Mouse (Mus musculus) CH12.LX (cell line): ENCODE measurements around the gene Ston1. TPM values are rescaled to one million over a fixed set of nuclear protein-coding genes. Genes with fewer than 3 reads are reported as not detected.

Source experiments
- DNase-seq: peaks from one replicate; pipeline ENCODE4 v3.0.0-alpha.2; 2013; ENCODE audit errors: extremely low read depth
- H3K27ac ChIP-seq: 2 replicates; pipeline ENCODE4 v1.5.1; 2012; ENCODE audit warnings: low read depth, mild to moderate bottlenecking, control low read depth, moderate library complexity; ENCODE audit not compliant: insufficient read depth
- H3K27me3 ChIP-seq: replicated peaks from 2 replicates; pipeline ENCODE3; 2012; ENCODE audit warnings: inconsistent platforms
- H3K36me3 ChIP-seq, 2 experiments: replicated peaks in 1 of 2; 2 replicates each; pipeline versions ENCODE3 to v1.6.1; 2012; ENCODE audit warnings: inconsistent platforms in 1 of 2, low read length in 1 of 2, mild to moderate bottlenecking in 1 of 2, mixed read lengths in 1 of 2, moderate library complexity in 1 of 2; ENCODE audit not compliant: control insufficient read depth in 1 of 2, insufficient read depth in 1 of 2
- H3K4me1 ChIP-seq, 2 experiments: 2 replicates each; pipeline ENCODE4 v1.6.1; 2012; ENCODE audit warnings: inconsistent platforms in 1 of 2, moderate library complexity in 1 of 2; ENCODE audit not compliant: insufficient read depth in 2 of 2, control insufficient read depth in 1 of 2
- H3K4me2 ChIP-seq: 2 replicates; pipeline ENCODE4 v1.6.1; 2012; ENCODE audit warnings: low read depth, mild to moderate bottlenecking, control low read depth; ENCODE audit not compliant: poor library complexity, insufficient read depth, severe bottlenecking
- H3K4me3 ChIP-seq, 3 experiments: fragments of 150-350 bp in 1 of 3; sonication (generic) in 1 of 3; replicated peaks in 1 of 3; 2 replicates each; pipeline versions ENCODE3 to v1.5.1; 2011 to 2012; ENCODE audit warnings: low read depth in 2 of 3, low read length in 2 of 3, mild to moderate bottlenecking in 2 of 3, moderate library complexity in 2 of 3, control low read depth in 1 of 3, improper control_type of control experiment in 1 of 3, inconsistent platforms in 1 of 3, mixed read lengths in 1 of 3; ENCODE audit not compliant: poor library complexity in 1 of 3
- H3K79me2 ChIP-seq: replicated peaks from 2 replicates; pipeline ENCODE4 v1.6.1; 2012; ENCODE audit warnings: mild to moderate bottlenecking, moderate library complexity; ENCODE audit not compliant: control insufficient read depth, poor library complexity, insufficient read depth, severe bottlenecking; ENCODE audit errors: extremely low read depth
- H3K9ac ChIP-seq: 2 replicates; pipeline ENCODE4 v1.6.1; 2012; ENCODE audit warnings: low read depth, mild to moderate bottlenecking, control low read depth, moderate library complexity; ENCODE audit not compliant: insufficient read depth
- H3K9me3 ChIP-seq: replicated peaks from 2 replicates; pipeline ENCODE3; 2012; ENCODE audit warnings: low read length, inconsistent platforms, mixed read lengths
- BHLHE40 ChIP-seq: IDR thresholded peaks from 2 replicates; pipeline ENCODE4 v1.6.1; 2011; ENCODE audit warnings: mild to moderate bottlenecking, low read depth, low read length, improper control_type of control experiment
- CHD1 ChIP-seq: IDR thresholded peaks from 2 replicates; pipeline ENCODE4 v1.6.1; 2012; ENCODE audit warnings: low read depth, low read length, improper control_type of control experiment, inconsistent platforms
- E2F4 ChIP-seq: IDR thresholded peaks from 2 replicates; pipeline ENCODE4 v1.6.1; 2011; ENCODE audit warnings: low read depth, low read length, improper control_type of control experiment; ENCODE audit not compliant: insufficient replicate concordance
- EP300 ChIP-seq: IDR thresholded peaks from 2 replicates; pipeline ENCODE4 v1.6.1; 2011; ENCODE audit warnings: low read length, improper control_type of control experiment
- ETS1 ChIP-seq: conservative IDR thresholded peaks from 2 replicates; pipeline ENCODE4 v1.6.1; 2012; ENCODE audit warnings: low read depth, mild to moderate bottlenecking, inconsistent platforms, low read length, improper control_type of control experiment, moderate library complexity
- IRF4 ChIP-seq: IDR thresholded peaks from 2 replicates; pipeline ENCODE4 v1.6.1; 2014; ENCODE audit warnings: low read depth, mild to moderate bottlenecking, inconsistent platforms, low read length, improper control_type of control experiment
- MAFK ChIP-seq: IDR thresholded peaks from 2 replicates; pipeline ENCODE4 v1.6.1; 2011; ENCODE audit warnings: low read length, improper control_type of control experiment; ENCODE audit not compliant: insufficient replicate concordance
- MAX ChIP-seq: IDR thresholded peaks from 2 replicates; pipeline ENCODE4 v1.6.1; 2011; ENCODE audit warnings: low read length, improper control_type of control experiment
- MEF2A ChIP-seq: IDR thresholded peaks from 2 replicates; pipeline ENCODE4 v1.6.1; 2014; ENCODE audit warnings: low read depth, mild to moderate bottlenecking, inconsistent platforms, low read length, improper control_type of control experiment, borderline replicate concordance
- MXI1 ChIP-seq: IDR thresholded peaks from 2 replicates; pipeline ENCODE4 v1.6.1; 2011; ENCODE audit warnings: mild to moderate bottlenecking, low read depth, low read length, improper control_type of control experiment
- NELFE ChIP-seq: IDR thresholded peaks from 2 replicates; pipeline ENCODE4 v1.6.1; 2011; ENCODE audit warnings: low read depth, low read length, improper control_type of control experiment
- POLR2A ChIP-seq: IDR thresholded peaks from 2 replicates; pipeline ENCODE4 v1.6.1; 2011; ENCODE audit warnings: low read depth, mild to moderate bottlenecking, improper control_type of control experiment, low read length
- POLR2AphosphoS2 ChIP-seq: IDR thresholded peaks from 2 replicates; pipeline ENCODE4 v1.6.1; 2011; ENCODE audit warnings: low read depth, low read length, improper control_type of control experiment
- RAD21 ChIP-seq: IDR thresholded peaks from 2 replicates; pipeline ENCODE4 v1.6.1; 2011; ENCODE audit warnings: low read depth, mild to moderate bottlenecking, low read length, improper control_type of control experiment, moderate library complexity
- RCOR1 ChIP-seq: conservative IDR thresholded peaks from 2 replicates; pipeline ENCODE4 v1.6.1; 2012; ENCODE audit warnings: low read depth, mild to moderate bottlenecking, inconsistent platforms, low read length, improper control_type of control experiment
- SMC3 ChIP-seq: IDR thresholded peaks from 2 replicates; pipeline ENCODE4 v1.6.1; 2011; ENCODE audit warnings: low read depth, low read length, improper control_type of control experiment
- TBP ChIP-seq: conservative IDR thresholded peaks from 2 replicates; pipeline ENCODE4 v1.6.1; 2011; ENCODE audit warnings: low read depth, low read length, improper control_type of control experiment
- ZC3H11A ChIP-seq: IDR thresholded peaks from 2 replicates; pipeline ENCODE4 v1.6.1; 2012; ENCODE audit warnings: low read depth, mild to moderate bottlenecking, inconsistent platforms, low read length, improper control_type of control experiment
- ZMIZ1 ChIP-seq: IDR thresholded peaks from 2 replicates; pipeline ENCODE4 v1.6.1; 2012; ENCODE audit warnings: low read depth, mild to moderate bottlenecking, inconsistent platforms, low read length, improper control_type of control experiment
- dilution Hi-C: fragments of 300-500 bp; cut with MboI; formaldehyde crosslinking; loops from 2 replicates; pipeline ENCODE4 v1.14.3; 2020; ENCODE audit warnings: low sequenced_read_pairs; ENCODE audit not compliant: extremely low pct_unique_long_range_greater_than_20kb, extremely low pct_ligation_motif_present
- in situ Hi-C: fragments of 300-500 bp; cut with MboI; formaldehyde crosslinking; loops from 3 replicates; pipeline ENCODE4 v1.14.3; 2019; ENCODE audit warnings: low sequenced_read_pairs, low pct_ligation_motif_present, low pct_unique_long_range_greater_than_20kb, mixed read lengths
- polyA plus RNA-seq: library from polyadenylated mRNA; unstranded; fragments of >175 nt; gene quantifications from 2 replicates; pipeline ENCODE4 v1.2.1, GENCODE M21; 2012; ENCODE audit warnings: low read depth; ENCODE audit not compliant: insufficient read length
- total RNA-seq, 2 experiments: library from RNA; depleted of rRNA; stranded (reverse); fragments of 300-350 nt in 1 of 2; fragments of >200 nt in 1 of 2; gene quantifications; 2 replicates each; pipeline ENCODE4 v1.2.3; 2012 to 2014

The Ston1 gene
- total and polyA plus RNA-seq, 3 experiments: 0.98 to 6.0 (median 1.1) TPM

DNA sequence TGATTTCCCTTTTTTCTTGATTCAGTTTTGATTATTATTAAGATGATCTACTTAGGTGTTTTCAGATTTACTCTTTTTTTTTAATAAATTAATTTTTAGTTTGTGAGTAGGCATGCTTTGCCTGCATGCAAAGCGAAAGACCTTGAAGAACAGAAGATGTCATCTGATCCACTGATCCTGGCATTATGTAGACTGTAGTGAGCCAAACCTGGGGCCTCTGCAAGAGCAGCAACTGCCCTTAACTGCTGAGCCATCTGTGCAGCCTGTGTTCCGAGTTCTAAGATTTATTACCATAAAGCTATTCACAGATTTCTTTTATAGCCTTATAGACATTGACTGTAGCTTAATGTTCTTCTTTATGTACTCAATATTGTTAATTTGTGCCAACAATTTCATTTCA lies 8.6 kb downstream of the Ston1 start:
- Histone ChIP-seq H3K4me3 (no peak overlapping the region), H3K79me2 (no peaks in the 10 kb centered on the region; the same call in 1 of the 2 replicates), H3K27me3 (no peaks in the 10 kb centered on the region), H3K4me2 (no peak overlapping the region), H3K27ac (no peak overlapping the region), H3K4me1 (0 out of 4 replicates have a peak, but pooled peaks cover 0 to 2% of the 10 kb centered on the region in 2 experiments), H3K36me3 (peaks cover 0 to 13% of the 10 kb centered on the region in 2 experiments), H3K9me3 (no peaks in the 10 kb centered on the region), H3K9ac (no peak overlapping the region)
- TF ChIP-seq ZC3H11A (no peak), MAX (no peak), EP300 (no peak), POLR2AphosphoS2 (no peak), POLR2A (no peak), RCOR1 (no peak), SMC3 (no peak), BHLHE40 (no peak), MEF2A (no peak), TBP (no peak)
- no peak for DNase-seq
- in situ Hi-C loops (no loop called here), dilution Hi-C loops (no loop called here)

- no peak overlapping the region for H3K4me2 ChIP-seq
- no peak for DNase-seq
- H3K9ac ChIP-seq: no peak overlapping the region
- no peaks in the 10 kb centered on the region for H3K27me3 ChIP-seq
- no peak overlapping the region for H3K4me3 ChIP-seq
- no peak overlapping the region for H3K27ac ChIP-seq
- peaks cover 4 to 14% of the 10 kb centered on the region in 2 experiments; a peak in 3 of 4 replicates for H3K4me1 ChIP-seq
- in situ Hi-C loops (no loop called here), dilution Hi-C loops (no loop called here)
- H3K79me2 ChIP-seq: no peaks in the 10 kb centered on the region; the same call in 1 of the 2 replicates
- H3K9me3 ChIP-seq: no peaks in the 10 kb centered on the region
- H3K36me3 ChIP-seq: peaks cover 0 to 10% of the 10 kb centered on the region in 2 experiments
- TF ChIP-seq NELFE (no peak), MXI1 (no peak), MAFK (no peak), IRF4 (no peak), POLR2AphosphoS2 (no peak), ZMIZ1 (no peak), CHD1 (no peak), ZC3H11A (no peak), RAD21 (no peak), ETS1 (no peak), E2F4 (no peak)
Measured at GRCm38 (mm10) chr17:88609361-88609760, 11.9 kb downstream of the Ston1 start.
